ENCODE assay signal across 15 mouse cellular contexts in the genomic region with DNA sequence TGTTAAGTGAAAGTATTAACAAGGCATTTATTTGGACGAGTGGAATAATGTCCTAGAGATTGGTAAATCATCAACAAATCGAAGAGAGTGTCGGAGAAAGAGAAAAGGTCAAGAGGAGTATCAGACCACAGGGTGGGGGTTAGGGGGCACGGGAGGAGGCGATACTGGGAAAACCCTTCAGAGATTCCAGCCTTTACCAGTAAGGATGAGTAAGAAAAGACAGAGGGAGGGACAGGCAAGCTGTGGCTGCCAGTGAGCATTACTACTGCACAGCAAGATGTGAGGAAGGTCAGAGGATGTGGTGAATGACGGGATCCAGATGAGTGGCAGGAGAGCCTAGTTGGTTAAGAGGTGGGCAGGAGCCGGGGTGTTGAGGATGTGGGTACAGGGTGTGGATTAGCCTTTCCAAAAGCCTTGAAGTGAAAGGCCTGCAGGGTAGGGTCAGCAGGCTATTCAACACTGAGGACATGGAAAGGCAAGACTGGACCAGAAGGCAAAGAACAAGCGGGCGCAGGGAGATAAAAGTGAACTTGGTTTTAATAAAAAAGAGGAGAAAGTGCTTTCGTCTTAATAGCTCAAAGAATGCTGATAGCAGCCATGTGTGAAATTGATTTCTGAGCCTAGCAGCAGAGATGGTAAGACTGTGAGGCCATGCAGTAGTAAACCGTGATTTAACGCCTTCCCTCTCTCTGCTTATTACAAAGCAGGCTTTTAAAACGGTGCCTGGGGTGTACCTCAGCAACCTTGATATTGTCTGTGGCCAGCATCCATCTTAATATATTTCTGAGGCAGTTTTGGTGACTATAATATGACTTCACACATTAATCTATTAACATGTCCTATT.
DNase-seq lines count a peak whose midpoint lies in the region; ATAC-seq and TF ChIP-seq lines count a peak whose summit lies in the region.
"Had no signal": no experiment of that assay in that cellular context is flagged by ENCODE, and none has a peak within 500 bp of the region (broad histone marks: within the 10 kb centered on the region; RNA-seq: fewer than 3 reads in every experiment).

No protein-coding gene starts in this region.

- H3K9me3 ChIP-seq in hindbrain, embryonic 14.5 days (ENCODE audit: control insufficient read depth, low read length) = no peaks in the 10 kb centered on the region
- H3K9me3 ChIP-seq in midbrain, embryonic 15.5 days = no peaks in the 10 kb centered on the region
- H3K9me3 ChIP-seq: embryonic facial prominence, embryonic 12.5 days; heart, embryonic 13.5 days; kidney, embryonic 15.5 days had no signal

- peak; percentile 12 for DNase-seq in embryo, embryonic 11 days
- DNase-seq in embryo, embryonic 9.5 days (ENCODE audit: extremely low spot score) = no peak
- peak; percentile 37 for DNase-seq in Muller cell, postnatal 12 days (ENCODE audit: inconsistent ontology term)
- DNase-seq in hindbrain, embryonic 14.5 days (ENCODE audit: low spot score) = peak; percentile 44
- DNase-seq in layer of hippocampus, adult 9-11 months = no peak
- no peak for DNase-seq in cerebellum, adult 2 months
- no peak for DNase-seq in lung, postnatal 4 days
- DNase-seq: cerebellum, adult 9-11 months; gastrocnemius, postnatal 14 days; thymus, adult 2 months had no signal

- TF ChIP-seq CTCF in cerebellum, adult 2 months (IDR thresholded peaks at IDR 0.05; ENCODE audit: borderline replicate concordance, insufficient read depth, low read depth, low read length) = no peak

- H3K9ac ChIP-seq in hindbrain, embryonic 14.5 days = 0 out of 2 replicates have a peak overlapping the region, but pooled peaks have one; percentile 22
- H3K9ac ChIP-seq in midbrain, embryonic 15.5 days = no peak overlapping the region
- H3K9ac ChIP-seq: embryonic facial prominence, embryonic 12.5 days; heart, embryonic 13.5 days; kidney, embryonic 15.5 days; liver, embryonic 14.5 days had no signal

- H3K36me3 ChIP-seq in hindbrain, embryonic 14.5 days (replicated peaks; ENCODE audit: control insufficient read depth, insufficient read depth) = no peaks in the 10 kb centered on the region
- H3K36me3 ChIP-seq in midbrain, embryonic 15.5 days (replicated peaks) = no peaks in the 10 kb centered on the region
- H3K36me3 ChIP-seq: embryonic facial prominence, embryonic 12.5 days; heart, embryonic 13.5 days; kidney, embryonic 15.5 days had no signal

- peak overlapping the region; percentile 60 for H3K27ac ChIP-seq in hindbrain, embryonic 14.5 days
- peak overlapping the region; percentile 23 for H3K27ac ChIP-seq in midbrain, embryonic 15.5 days
- H3K27ac ChIP-seq in cerebellum, adult 2 months (ENCODE audit: insufficient read depth, low read length) = no peak overlapping the region
- H3K27ac ChIP-seq: embryonic facial prominence, embryonic 12.5 days; heart, embryonic 13.5 days; kidney, embryonic 15.5 days; liver, embryonic 14.5 days had no signal

- no peaks in the 10 kb centered on the region for H3K27me3 ChIP-seq in hindbrain, embryonic 14.5 days (ENCODE audit: control insufficient read depth, insufficient read depth, low read length)
- no peaks in the 10 kb centered on the region for H3K27me3 ChIP-seq in midbrain, embryonic 15.5 days (replicated peaks)
- H3K27me3 ChIP-seq in cerebellum, adult 2 months (ENCODE audit: control insufficient read depth, insufficient read depth, low read length) = no peaks in the 10 kb centered on the region
- H3K27me3 ChIP-seq: embryonic facial prominence, embryonic 12.5 days; heart, embryonic 13.5 days; kidney, embryonic 15.5 days had no signal

- 40% methylated on average over 13 of the region's 13 CpGs for WGBS in hindbrain, embryonic 14.5 days
- WGBS in midbrain, embryonic 15.5 days = 32% methylated on average over 13 of the region's 13 CpGs
- 63% methylated on average over 13 of the region's 13 CpGs for WGBS in cerebellum, adult 2 months

- H3K4me3 ChIP-seq in hindbrain, embryonic 14.5 days (replicated peaks; ENCODE audit: low read length) = no peak overlapping the region
- H3K4me3 ChIP-seq in midbrain, embryonic 15.5 days = no peak overlapping the region
- no peak overlapping the region for H3K4me3 ChIP-seq in cerebellum, adult 2 months (replicated peaks; ENCODE audit: insufficient read depth, low read depth, low read length)
- H3K4me3 ChIP-seq: embryonic facial prominence, embryonic 12.5 days; heart, embryonic 13.5 days; kidney, embryonic 15.5 days had no signal

- peak; percentile 82 for ATAC-seq in hindbrain, embryonic 14.5 days (ENCODE audit: low FRiP score)
- ATAC-seq in midbrain, embryonic 15.5 days (replicated peaks) = peak; percentile 80

- TF ChIP-seq POLR2A in cerebellum, adult 2 months (IDR thresholded peaks at IDR 0.05; ENCODE audit: borderline replicate concordance, insufficient read depth, low read length) = no peak

- H3K4me1 ChIP-seq in hindbrain, embryonic 14.5 days (replicated peaks; ENCODE audit: control insufficient read depth, insufficient read depth, low read length) = peaks cover 9% of the 10 kb centered on the region; the same call in 1 of the 2 replicates
- peaks cover 13% of the 10 kb centered on the region for H3K4me1 ChIP-seq in midbrain, embryonic 15.5 days
- no peaks in the 10 kb centered on the region for H3K4me1 ChIP-seq in cerebellum, adult 2 months (ENCODE audit: control insufficient read depth, insufficient read depth, low read length)

- no peak overlapping the region for H3K4me2 ChIP-seq in hindbrain, embryonic 14.5 days (replicated peaks)
- no peak overlapping the region for H3K4me2 ChIP-seq in midbrain, embryonic 15.5 days
- H3K4me2 ChIP-seq: embryonic facial prominence, embryonic 12.5 days; heart, embryonic 13.5 days; kidney, embryonic 15.5 days had no signal

Comparison
In these comparisons a context has a peak if more than half of its experiments do, and no peak if none do; other contexts are left out.
1. DNase-seq: peak in embryo, embryonic 11 days (single experiment), Muller cell, postnatal 12 days (single experiment) and hindbrain, embryonic 14.5 days (single experiment); none in embryo, embryonic 9.5 days (single experiment), layer of hippocampus, adult 9-11 months (single experiment), cerebellum, adult 2 months (0 of 2) and lung, postnatal 4 days (0 of 2).